Mouse (Mus musculus): ENCODE measurements around the gene Dio1.

The Dio1 gene

GRCm38 (mm10) chr4:107300902-107301555 lies 5.9 kb downstream of the Dio1 start:
- no peak for DNase-seq (ENCODE audit: extremely low read depth, low read depth)

GRCm38 (mm10) chr4:107300371-107300770 lies 6.6 kb downstream of the Dio1 start:
- no peak for DNase-seq (ENCODE audit: extremely low read depth, low read depth)

GRCm38 (mm10) chr4:107299779-107300340 lies 7.1 kb downstream of the Dio1 start:
- DNase-seq (ENCODE audit: extremely low read depth, low read depth): no peak

- no peak for DNase-seq (ENCODE audit: extremely low read depth, low read depth)
These were observed 8.8 kb downstream of the Dio1 start for GRCm38 (mm10) chr4:107298071-107298606.

DNA sequence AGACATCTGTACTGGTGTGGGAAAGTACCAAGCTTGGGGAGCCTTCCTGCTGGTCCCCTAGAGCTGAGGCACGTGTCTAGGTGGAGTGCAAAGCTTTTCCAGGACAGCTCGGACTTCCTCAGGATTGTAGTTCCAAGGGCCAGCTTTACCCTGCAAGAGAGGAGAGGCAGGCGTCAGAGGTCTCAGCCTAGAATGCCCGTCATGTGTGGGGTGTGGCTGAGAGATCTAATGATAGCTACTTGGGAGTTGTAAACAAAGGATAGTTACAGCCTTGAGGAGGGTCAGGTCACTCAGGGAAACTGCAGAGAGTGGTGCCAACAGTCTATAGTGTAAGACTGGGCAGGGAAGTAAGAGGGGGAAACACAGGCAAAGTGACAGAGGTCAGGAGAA lies 14.7 kb downstream of the Dio1 start:
- DNase-seq (ENCODE audit: extremely low read depth, low read depth): no peak

DNA sequence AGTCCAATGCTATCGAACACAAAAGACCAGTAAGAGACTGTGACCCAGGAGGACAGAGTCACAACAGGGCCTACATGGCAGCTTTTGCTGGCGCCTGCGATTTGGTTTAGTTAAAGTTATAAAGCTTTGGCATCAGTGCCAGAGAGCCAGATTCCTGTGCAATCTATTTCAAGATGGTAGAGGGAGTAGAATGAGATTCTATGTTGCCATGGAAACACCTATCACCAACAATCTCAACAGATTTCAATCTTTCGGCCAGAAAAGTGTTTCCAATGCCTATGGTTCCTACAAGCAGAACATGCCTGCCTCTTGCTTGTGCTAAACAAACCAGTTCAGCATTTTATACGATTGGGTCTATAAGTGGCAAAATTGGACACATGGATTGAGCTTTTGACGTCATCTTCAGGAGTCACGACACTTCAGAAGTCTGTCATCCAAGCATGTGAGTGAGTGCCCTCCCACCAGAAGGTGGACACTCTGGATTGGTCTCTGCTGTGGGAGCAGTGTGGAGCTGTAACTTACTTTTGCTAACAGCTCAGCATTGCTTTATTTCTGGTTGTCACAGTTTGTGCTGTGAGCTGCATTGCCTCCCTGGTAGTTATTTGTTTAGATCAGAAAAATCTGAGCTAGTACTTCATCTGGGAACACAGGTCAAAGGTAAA lies 15.2 kb downstream of the Dio1 start:
- DNase-seq (ENCODE audit: extremely low read depth, low read depth): no peak

GRCm38 (mm10) chr4:107287517-107287916 lies 19.5 kb downstream of the Dio1 start:
- DNase-seq (ENCODE audit: extremely low read depth, low read depth): no peak

- DNase-seq (ENCODE audit: extremely low read depth, low read depth): no peak
These were observed 20.6 kb downstream of the Dio1 start for GRCm38 (mm10) chr4:107286386-107286785.

DNA sequence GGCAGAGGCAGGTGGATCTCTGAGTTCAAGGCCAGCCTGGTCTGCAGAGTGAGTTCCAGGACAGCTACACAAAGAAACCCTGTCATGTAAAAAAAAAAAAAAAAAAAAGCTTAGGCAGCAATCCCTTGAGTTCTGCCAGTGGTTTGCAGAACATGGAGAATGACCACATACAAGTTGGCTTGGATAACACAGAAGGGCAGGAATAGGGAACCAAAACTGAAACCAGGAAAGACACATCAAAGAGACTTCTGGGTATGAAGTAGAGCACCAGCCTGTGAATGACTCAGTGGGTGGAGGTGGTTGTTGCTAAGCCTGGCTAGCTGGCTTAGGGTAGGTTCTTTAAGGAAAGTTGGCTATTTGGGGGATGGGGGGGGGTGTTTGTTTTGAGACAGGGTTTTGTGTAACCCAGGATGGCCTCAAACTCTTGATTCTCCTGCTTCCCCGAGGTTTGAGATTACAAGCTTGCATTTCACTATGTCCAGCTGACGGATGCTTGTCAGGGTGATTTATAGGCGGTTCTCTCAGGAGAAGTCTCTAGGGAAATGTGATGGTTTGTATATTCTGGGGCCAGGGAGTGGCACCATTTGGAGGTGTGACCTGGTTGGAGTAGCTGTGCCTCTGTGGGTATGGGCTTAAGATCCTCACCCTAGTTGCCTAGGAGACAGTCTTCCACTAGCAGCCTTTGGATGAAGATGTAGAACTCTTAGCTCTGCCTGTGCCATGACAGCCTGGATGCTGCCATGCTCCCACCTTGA lies 21.3 kb downstream of the Dio1 start:
- DNase-seq (ENCODE audit: extremely low read depth, low read depth): peak; percentile 6

DNA sequence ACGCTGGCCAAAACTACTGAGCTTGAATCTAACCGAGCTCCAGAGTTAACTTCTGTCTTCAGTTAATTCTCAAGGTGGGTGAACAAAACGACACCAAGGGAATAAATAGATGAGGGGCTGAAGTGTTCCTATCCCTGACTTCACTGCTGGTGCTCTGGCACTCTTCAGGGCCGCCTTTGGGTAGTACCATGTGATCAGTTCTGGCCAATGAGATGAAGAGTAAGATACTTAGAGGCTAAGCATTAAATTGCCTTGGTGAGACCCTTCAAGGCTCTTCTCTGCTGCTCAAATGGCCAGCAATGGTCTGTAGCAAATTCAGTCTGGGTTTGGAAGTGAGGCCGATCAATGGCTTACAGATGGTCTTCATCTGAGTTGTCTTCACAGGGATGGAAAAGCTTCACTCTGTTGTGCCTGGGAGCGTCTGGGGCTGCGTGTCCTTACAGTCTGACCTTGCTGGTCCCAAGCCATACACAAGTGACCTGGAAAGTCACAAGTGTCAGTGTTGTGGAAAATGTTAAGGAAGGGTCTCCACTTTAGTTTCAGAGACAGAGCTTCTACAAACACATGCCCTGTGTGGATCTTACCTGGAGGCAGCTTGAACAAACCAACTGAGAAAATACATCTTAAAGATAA lies 26.0 kb downstream of the Dio1 start:
- DNase-seq (ENCODE audit: extremely low read depth, low read depth): no peak

DNA sequence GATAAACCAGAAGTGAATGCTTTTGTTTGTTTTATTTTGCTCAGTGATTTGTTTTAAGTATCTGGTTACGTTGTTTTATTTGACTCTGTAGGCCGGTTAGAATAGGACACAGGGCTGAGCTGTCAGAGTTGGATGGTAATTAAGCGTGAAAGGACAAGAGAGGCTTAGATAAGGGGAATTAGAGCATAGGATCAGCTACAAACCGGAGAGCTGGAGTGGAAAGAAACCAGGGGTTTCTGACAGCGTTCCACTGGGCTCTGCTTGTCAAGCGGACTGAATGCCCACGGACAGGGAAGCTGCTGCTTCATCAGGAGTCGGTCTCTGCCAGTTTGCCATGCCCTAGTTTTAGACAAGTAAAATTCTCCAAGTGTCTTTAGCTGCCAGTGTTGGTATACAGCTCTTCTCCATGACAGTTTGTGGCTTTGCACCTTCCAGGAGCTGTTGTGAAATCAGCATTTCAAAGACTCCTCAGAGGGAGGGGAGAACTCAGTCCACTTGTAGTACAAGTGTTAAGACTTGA lies 28.7 kb downstream of the Dio1 start:
- DNase-seq (ENCODE audit: extremely low read depth, low read depth): no peak

DNA sequence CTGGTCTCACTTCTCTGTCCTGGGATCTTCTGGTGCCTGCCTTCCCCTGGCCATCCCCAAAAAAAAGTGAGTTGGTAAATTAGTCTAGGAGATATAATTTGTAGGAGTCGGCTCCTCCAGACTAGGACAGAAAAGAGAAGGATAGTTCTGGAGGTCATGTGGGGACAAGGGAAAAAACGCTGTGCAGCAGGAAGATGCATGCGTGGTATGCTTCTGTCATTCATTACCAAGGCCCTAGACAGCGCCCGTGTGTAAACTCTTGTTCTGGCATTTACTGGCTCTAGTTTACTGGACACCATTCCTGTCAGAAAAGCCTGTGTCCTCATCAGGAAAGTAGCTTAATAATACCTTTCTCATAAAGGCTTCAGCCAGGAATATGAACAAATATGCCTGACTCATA lies 32.5 kb downstream of the Dio1 start:
- DNase-seq (ENCODE audit: extremely low read depth, low read depth): no peak

DNA sequence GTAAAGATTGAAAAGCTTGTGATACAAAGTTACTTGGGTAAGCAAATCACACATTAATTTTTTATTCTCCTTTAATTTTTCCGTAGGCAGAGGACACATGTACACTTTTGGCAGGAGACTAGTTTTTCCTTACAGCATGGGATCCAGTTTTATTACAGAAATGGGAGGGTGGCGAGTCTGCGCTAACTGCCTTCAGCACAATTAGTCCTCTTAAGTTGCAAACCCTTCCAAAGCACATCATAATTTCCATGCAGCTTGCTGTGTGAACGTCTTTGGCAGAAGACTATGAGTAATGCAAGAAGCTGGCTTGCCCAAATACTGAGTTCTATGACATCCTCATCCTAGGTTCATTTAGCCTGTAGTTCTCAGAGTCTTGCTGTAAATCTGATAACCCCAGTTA lies 33.3 kb downstream of the Dio1 start:
- DNase-seq (ENCODE audit: extremely low read depth, low read depth): no peak

GRCm38 (mm10) chr4:107260001-107260400 lies 47.0 kb downstream of the Dio1 start:
- DNase-seq (ENCODE audit: extremely low read depth, low read depth): no peak

- no peak for DNase-seq (ENCODE audit: extremely low read depth, low read depth)
These were observed 52.6 kb downstream of the Dio1 start for GRCm38 (mm10) chr4:107254414-107254813.

GRCm38 (mm10) chr4:107253125-107254091 lies 53.6 kb downstream of the Dio1 start, which contains the start of the genes Lrrc42 and Hspb11:
Lrrc42 (minus strand) TSS chr4:107253532.
Hspb11 (plus strand) TSS chr4:107253593.
- peak; percentile 79 for DNase-seq (ENCODE audit: extremely low read depth, low read depth)

- DNase-seq (ENCODE audit: extremely low read depth, low read depth): no peak
These were observed 54.4 kb downstream of the Dio1 start for GRCm38 (mm10) chr4:107252522-107252921.

- DNase-seq (ENCODE audit: extremely low read depth, low read depth): no peak
These were observed 56.5 kb downstream of the Dio1 start for GRCm38 (mm10) chr4:107250494-107250893.

DNA sequence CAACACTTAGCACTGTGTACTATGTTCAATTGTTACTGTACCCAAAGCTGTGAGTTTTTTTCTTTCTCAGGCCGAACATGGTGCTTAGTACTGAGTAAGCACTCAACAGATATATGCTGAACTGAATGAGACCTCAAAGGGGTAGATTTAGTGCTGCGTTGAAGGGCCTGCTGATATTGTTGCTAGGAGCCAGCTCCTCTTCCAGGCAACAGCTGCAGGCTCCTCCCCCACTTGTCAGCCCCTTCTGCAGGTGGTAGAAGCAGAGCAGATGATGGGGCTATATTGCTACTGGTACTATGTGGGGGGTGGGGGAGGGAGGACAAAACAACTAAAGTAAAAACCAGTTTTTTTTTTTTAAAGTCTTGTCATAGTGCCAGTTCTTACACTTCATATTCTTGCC lies 57.5 kb downstream of the Dio1 start:
- DNase-seq (ENCODE audit: extremely low read depth, low read depth): no peak

- DNase-seq (ENCODE audit: extremely low read depth, low read depth): no peak
These were observed 58.9 kb downstream of the Dio1 start for GRCm38 (mm10) chr4:107248061-107248460.

Measured in MEL-GATA-1-ER (cell line).